Mouse (Mus musculus): Measurements from ENCODE around the gene Dusp23. TPM values are rescaled to one million over a fixed set of nuclear protein-coding genes. Genes with fewer than 3 reads are reported as not detected.

The Dusp23 gene
- polyA plus RNA-seq (2017; shearing (Covaris generic)), result 3.1 TPM

GRCm38 (mm10) chr1:172632451-172633326 lies at the start of gene Dusp23:
Gene Dusp23, minus strand, starts transcription at chr1:172632962.

GRCm38 (mm10) chr1:172602326-172602725 lies 30.4 kb downstream of the Dusp23 start, which contains the start of gene Fcrl6:
Gene Fcrl6, minus strand, starts transcription at chr1:172602551.

GRCm38 (mm10) chr1:172590385-172590784 lies 42.4 kb downstream of the Dusp23 start, which contains the start of gene Slamf8:
Gene Slamf8, minus strand, starts transcription at chr1:172590568.

Other genes with a start within 250 kb of the Dusp23 start
- gene Slamf9, start 157.6 kb downstream of the Dusp23 start, polyA plus RNA-seq (2017; shearing (Covaris generic)), result not detected
- 0.60 TPM for gene Igsf9, start 151.2 kb downstream of the Dusp23 start, polyA plus RNA-seq (2017; shearing (Covaris generic))
- gene Tagln2, start 132.9 kb downstream of the Dusp23 start, polyA plus RNA-seq (2017; shearing (Covaris generic)), result 470 TPM
- 1.0 TPM for gene Cfap45, start 112.2 kb downstream of the Dusp23 start, polyA plus RNA-seq (2017; shearing (Covaris generic))
- not detected for gene Vsig8, start 77.0 kb downstream of the Dusp23 start, polyA plus RNA-seq (2017; shearing (Covaris generic))
- 0.25 TPM for gene Slamf8, start 42.4 kb downstream of the Dusp23 start, polyA plus RNA-seq (2017; shearing (Covaris generic))
- gene Fcrl6, start 30.4 kb downstream of the Dusp23 start, polyA plus RNA-seq (2017; shearing (Covaris generic)), result not detected
- gene Crp, start 65.1 kb upstream of the Dusp23 start, polyA plus RNA-seq (2017; shearing (Covaris generic)), result not detected

Data from effector memory CD4-positive, alpha-beta T cell, adult 5 months (primary cell).